Mouse (Mus musculus) cerebellum, postnatal 14 days (tissue): ENCODE data around the gene Gm17349.

Experiments used
- DNase-seq, 2 experiments: peaks; one replicate each; pipeline ENCODE4 v3.0.0; 2021; ENCODE audit warnings: mixed read lengths in 2 of 2

Gm17349 gene

GRCm38 (mm10) chr15:99661121-99661830 lies 44.0 kb downstream of the Gm17349 start:
- DNase-seq, result peak; percentile 64 to 73

- no peak for DNase-seq
These were observed 46.9 kb downstream of the Gm17349 start for GRCm38 (mm10) chr15:99658437-99658836.

- DNase-seq, result no peak
These were observed 49.3 kb downstream of the Gm17349 start for GRCm38 (mm10) chr15:99655956-99656355.

- DNase-seq, result no peak
These were observed 51.4 kb downstream of the Gm17349 start for GRCm38 (mm10) chr15:99653876-99654275.

- DNase-seq, result peak in 1 of 2 experiments; percentile 37
These were observed 52.0 kb downstream of the Gm17349 start for GRCm38 (mm10) chr15:99653291-99653690.
